Mouse (Mus musculus) hindbrain, embryonic 16.5 days (tissue): Measurements from ENCODE around the gene Wdr41. TPM values are rescaled to one million over a fixed set of nuclear protein-coding genes. Genes with fewer than 3 reads are reported as not detected.

Source experiments
- polyA plus RNA-seq: library from polyadenylated mRNA; unstranded; fragments of >200 nt; fragmentation: Nextera tagmentation; extraction: Ambion mirVana; gene quantifications from 2 replicates; pipeline ENCODE4 v1.2.1, GENCODE M21; 2015

Wdr41 gene
- polyA plus RNA-seq, 1 experiment from 2014 or later, result 28.0 TPM

Other genes starting within 250 kb of the Wdr41 start
- 270 and 273 TPM in 2 replicates for gene Tbca, start 187.4 kb upstream of the Wdr41 start, polyA plus RNA-seq
- 5.0 and 6.2 TPM in 2 replicates for gene Otp, start 100.7 kb upstream of the Wdr41 start, polyA plus RNA-seq